Mouse (Mus musculus) cerebellum, adult 11-12 months (tissue): Measurements from ENCODE around the gene Dohh.

Source experiments
- DNase-seq: peaks from one replicate; pipeline ENCODE4 v3.0.0; 2022

The Dohh gene

DNA sequence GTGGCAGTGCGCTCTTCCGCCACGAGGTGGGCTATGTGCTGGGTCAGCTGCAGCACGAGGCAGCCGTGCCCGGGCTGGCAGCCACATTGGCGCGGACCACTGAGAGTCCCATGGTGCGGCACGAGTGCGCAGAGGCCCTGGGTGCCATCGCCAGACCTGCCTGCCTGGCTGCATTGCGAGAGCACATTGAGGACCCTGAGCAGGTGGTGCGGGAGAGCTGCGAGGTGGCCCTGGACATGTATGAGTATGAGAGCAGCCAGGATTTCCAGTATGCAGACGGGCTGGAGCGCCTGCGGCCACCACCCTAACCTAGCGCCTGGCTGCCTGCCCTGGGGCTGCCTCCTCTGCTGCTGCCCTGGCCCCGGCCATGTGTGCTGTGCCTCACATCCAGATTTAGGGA is 3.5 kb downstream of the Dohh start:
- no peak for DNase-seq

DNA sequence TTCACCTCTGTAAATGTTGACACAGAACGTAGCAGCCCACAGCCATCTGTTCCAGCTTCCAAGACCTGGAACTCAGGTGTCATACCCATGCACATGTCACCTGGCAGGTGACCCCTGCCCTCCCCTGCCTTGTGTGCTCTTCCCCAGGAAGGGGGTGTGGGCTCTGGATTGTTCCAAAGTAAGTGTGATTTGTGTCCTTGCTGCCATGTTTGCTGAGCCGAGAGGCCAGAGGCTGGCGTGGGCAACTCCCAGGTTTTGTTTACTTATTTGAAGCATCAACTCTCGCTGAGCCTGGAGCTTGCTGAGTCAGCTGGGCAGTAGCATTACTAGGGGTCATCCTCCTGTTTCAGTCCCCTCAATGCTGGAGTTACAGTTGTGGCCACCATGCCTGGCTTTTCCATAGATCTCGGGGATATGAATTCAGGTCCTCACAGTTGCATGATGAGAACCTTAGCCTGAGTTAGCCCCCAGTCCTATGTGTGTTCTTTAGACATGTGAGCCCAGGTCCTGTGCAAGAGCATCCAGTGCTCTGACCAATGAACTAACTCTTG is 4.4 kb downstream of the Dohh start, which contains the start of gene Gm48552:
Gm48552 (plus strand) TSS at position 501 of the 551 bp plus-strand sequence.
- no peak for DNase-seq

DNA sequence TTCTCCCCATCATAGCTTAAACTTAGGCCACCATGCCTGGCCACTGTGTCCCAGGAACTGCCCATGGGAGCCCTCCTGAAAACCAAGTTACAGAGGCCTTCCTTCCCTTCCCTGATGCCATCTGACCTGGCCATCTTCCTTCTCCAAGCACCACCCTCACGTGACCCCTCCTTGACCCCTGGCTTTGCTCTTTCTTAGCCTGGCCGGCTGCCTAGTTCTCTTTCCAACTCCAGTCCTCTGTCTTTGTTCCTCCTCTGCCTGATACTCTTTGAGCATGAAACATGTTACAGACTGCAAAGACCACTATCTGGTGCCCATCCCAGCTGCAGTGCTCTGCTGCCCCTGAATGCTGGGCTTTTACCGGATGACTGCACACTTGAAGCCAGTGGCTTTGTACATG is 5.1 kb downstream of the Dohh start:
- DNase-seq: no peak

DNA sequence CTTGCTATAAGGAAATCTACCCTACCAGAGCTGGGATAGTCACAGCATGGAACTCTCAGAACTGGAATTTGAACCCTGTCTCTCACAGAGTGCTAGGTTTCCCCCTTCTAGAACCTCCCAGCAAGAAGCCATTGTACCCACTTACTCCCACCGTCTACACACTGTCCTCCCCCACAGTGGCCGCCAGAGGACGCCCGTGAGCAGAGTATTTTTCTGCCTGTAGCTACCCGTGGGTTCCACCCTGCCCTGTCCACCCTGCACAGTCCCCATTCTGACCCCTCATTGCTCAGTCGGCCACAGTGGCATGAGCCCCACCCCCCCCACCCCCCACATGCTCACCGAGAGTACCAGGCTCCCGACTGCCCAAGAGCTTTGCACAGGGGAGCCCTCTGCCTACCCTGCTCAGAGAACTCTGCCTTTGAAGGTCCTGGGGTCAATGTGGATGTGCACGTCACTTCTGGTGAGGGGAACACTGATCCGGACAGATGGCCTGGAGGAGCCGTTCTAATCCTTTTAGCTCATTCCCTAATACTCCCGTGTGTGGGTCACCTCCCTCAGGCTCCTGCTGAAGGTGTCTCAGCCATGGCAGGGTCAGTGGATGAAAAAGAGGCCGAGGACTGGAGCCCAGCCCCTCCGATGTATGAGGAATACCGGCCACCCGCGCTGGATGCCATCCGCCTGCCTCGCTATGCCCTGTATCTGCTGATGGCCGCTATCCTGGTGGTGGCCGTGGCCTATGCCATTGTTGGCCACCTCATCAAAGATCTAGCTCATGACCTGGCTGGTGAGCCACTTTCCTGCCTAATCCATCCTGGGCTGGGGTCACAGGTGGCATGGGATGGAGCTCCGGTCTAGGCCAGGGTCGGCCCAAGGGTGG is 5.8 kb downstream of the Dohh start:
- peak; percentile 70 for DNase-seq

DNA sequence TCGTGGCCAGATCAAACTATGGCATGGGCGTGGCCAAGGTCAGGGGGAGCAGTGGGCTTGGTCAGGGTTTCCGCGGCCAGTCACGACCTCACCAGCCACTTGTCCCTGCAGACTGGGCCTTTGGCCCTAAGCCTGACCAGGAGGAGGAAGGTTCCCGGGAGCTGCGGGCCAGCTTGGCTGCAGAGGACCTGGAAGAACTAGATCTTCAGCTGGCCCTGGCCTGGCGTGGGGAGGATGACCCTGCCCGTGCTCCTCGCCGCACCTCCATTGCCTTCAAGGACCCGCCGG is 6.4 kb downstream of the Dohh start:
- DNase-seq: peak; percentile 55

DNA sequence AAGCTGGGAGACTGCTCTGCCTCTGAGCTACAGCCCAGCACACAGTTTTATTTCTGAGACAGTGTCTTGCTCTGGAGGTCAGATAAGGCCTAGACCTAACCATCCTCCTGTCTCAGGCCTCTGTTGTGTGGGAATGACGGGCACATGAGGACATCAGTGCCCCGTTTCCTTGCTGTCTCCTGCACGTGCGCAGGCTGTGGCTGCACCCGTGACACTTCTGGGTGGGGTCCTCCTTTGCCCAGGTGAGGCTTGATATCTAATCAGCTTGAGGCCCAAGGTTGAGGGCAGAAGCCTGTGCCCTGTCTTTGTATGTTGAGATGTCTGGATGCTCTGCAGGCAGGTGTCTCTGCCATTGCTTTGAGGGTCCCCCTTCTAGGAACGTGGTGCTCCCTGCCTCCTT is 8.0 kb downstream of the Dohh start:
- no peak for DNase-seq

DNA sequence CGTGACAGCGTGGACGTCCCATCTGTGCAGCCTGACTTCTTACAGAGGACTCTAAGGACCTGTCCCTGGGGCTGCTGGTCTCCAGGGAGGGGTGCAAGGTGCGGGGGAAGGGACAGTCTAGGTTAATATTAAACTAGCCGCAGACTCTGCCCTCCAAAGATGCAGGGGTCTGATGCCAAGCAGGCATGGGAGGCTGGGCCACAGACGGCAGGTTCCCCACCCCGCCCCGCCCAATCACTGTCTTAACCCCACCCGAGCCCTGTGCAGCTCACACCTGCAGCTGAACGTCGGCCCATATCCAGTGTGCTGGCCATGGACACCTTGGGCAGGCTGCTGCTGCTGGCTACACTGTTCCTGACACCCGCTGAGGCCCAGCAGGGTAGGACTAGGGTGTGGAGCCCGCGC is 8.6 kb downstream of the Dohh start, which contains the start of gene Smim24:
Smim24 (plus strand) TSS at position 271 of the 405 bp plus-strand sequence.
- no peak for DNase-seq

DNA sequence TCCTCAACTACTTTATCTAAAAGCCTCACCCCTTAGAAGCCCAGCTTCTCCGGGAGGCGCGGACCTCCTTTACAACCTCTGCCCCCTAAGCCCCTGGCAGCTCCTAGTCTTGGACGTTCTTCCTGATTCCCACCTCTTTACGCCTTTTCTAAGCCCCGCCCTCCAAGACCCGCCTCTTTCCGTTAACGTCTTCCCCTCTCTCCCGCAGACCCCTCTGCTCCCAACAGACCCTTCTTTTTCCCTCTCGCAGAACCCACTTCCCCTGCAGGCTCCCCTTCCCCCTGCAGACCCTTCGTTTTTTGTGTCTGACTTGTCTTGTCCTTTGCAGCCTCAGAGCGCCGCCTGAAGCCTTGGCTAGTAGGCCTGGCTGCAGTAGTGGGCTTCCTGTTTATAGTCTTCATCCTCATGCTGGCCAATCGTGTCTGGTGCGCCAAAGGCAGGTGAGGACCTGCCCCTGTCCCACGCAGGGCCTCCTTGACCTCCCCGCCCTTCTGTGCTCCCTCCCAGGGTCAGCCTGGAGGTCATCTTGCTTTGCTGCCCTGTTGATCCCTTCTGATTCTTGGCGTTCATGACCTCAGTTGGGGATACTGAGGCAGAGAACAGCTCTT is 9.3 kb downstream of the Dohh start:
- DNase-seq: no peak

DNA sequence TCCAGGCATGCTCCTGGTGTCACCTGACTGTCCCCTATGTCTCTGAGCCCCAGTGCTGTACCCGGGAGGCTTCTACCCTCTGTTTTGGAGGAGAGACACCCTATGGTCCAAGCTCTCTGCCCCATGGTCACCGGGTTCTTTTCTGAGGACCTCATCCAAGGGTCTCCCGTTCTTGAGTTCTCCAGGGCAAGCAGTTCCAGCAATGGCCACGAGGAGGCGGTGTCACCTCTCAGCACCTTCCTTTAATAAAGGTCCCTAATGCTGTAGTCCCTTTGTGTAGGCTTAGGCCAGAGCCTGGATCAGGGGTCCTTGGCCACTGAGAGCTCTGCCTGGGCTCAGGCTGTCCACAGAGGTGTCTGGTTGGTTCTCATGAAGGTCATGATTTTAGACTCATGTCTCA is 10.9 kb downstream of the Dohh start:
- DNase-seq: peak; percentile 70

DNA sequence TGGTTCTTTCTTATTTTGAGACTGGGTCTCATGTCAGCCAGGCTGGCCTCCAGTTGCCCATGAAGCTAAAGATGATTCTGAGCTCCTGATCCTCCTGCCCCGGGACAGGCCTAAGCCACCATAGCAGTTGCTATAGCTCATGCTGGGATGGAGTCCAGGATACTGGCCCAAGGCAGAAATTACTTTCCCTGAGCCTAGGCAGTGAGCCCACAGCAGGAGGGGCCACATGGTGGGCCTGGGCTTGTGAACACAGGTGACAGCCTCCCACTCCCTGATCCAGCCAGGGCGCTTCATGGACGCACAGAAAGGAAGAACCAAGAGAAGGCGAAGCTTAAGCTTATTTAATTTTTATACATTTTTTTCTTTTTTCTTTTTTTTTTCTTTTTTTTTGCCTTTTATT is 11.6 kb downstream of the Dohh start:
- DNase-seq: no peak

DNA sequence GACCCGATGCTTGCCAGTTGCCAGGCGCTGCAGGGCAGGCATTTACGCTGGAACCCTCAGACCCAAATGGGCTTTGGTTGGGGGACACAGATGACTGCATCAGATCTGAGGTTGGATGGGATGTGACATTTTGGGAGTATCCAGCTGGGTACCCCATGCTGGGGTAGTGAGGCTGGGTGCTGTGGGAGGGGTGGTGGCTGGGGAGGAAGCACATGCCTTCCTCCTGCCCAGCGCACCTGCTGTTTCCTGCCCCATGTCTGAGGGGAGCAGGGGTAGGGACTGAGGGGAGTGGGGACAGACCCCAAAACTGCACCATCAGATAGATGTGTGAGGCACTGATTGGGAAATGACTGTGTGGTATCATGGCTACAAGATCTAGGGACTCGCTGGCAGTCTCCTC is 12.5 kb downstream of the Dohh start:
- DNase-seq: no peak

DNA sequence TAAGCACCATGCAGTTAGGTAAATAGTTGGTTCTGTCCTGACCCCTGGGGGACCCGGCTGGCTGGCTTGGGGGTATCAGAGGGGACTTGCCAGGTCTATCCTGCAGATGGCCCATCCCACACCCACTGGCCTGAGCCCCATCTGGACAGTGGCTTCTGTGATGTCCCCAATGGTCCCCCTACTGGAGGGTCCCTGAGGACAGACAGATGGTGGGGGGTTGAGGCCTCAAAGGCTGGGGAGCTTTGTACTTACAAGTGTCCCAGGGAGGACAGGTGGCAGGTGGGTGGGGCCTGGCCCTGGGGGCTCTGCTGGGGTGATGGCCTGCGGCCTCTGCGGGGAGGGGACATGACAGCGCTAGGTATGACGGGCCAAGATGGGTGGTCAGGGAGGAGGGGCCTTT is 15.1 kb downstream of the Dohh start:
- DNase-seq: peak; percentile 76

DNA sequence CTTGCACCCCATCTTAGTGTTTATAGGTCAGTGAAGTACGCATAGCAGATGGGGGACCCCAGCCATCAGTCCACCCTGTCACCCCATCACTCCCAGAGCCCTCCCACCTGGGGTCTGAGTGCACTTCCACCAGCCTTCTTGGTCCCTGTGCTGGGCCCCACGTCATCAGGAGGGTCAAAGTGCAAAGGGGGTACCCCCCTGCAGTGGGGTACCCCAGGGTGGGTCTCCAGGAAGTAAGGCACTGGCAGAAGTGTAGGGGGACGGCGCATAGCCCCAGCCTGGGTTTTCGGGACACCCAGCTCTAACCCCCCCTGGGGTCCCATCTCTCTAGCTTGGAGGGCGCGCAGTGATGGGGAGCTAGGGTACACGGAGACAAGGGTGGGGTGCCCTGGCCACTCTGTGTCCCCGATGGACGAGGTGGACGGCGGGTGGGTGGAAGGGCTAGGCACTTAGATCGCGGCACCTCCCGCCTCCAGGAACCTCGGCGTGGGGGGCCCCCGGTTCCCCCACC is 15.6 kb downstream of the Dohh start:
- peak; percentile 74 for DNase-seq

DNA sequence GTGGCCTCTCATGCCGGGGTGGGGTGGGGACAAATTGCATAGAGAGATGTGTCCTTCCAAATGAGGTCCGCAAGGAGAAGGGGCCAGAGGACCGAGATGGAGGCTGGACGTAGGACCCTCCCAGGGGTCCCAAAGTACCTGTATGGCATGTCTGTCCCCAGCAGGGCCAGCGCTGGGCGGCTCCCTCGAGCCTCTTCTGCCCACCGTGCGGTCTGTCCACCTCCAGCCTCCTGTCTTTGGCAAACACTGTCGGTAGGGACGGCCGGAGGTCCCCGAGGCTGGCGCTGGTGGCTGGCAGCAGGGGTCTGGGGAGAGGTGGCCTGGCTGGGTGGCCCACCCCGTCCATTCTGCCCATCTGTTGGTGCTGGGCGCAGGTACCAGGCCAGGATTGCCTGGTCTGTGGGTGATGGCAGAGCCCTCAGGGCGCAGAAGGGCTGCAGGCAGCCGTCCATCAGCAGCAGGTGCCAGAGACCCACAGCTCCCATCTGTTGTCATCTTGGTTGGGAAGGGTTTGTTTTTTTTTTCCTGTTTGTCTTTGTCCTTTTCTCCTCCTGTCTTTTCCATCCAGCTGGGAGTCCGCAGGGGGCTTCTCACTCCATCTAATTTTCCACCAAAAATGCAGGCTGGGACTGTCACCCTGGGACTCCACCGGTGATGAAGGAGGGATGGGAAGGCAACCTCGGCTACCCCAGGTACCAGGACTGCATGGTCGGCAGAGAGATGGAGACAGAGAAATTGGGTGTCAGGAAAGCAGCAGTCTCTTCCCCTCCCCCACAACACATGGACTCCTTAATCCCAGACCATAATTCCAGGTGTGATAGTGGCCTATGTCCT is 16.4 kb downstream of the Dohh start:
- DNase-seq: peak; percentile 95

DNA sequence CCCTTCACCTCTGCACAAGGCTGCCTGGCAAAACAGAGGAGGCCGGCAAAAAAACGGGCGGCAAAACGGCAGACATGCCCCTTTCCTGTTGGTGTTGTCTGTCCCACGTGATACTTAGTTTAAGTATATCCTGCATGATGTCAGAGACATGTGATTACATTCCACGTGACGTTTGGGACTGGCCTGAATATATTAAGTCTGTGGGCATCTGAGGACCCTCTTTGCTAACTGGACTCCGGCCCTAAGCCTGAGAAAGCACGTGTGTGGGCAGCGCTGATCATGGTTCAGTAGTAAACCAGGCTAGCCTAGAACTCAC is 16.9 kb downstream of the Dohh start:
- DNase-seq: no peak

DNA sequence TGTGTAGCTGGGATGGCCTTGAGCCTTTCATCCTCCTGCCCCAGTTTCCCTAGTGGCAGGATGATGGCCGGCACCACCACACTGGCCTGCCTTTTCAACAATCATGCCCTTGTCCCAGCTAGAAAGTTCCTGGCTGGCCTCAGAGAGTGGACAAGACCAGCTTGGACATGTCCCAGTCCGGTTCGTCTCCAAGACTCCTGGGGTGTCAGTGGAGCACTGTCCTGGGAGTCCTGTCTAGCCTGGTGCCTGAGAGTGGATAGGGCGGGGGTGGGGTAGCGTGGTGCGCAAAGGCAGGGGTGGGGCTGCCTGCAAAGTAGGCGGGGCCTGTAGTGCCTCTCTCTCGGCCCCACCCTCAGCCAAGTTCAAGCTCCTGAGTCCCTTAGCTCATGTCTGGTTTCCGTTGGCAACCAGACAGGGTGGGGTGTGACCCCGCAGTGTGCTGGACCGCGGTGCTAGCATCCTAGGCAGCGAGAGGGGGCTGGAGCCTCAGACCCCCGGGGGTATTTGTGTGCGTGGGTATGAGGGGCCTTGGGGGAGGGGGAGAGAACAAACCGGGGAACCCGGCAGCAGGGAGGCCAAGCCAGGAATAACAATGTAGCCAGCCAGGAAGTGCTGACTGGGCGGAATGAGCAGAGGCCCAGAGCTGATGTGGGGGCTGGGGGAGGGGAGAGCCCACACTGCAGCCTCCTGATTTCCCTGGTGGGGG is 17.4 kb downstream of the Dohh start:
- DNase-seq: peak; percentile 78

DNA sequence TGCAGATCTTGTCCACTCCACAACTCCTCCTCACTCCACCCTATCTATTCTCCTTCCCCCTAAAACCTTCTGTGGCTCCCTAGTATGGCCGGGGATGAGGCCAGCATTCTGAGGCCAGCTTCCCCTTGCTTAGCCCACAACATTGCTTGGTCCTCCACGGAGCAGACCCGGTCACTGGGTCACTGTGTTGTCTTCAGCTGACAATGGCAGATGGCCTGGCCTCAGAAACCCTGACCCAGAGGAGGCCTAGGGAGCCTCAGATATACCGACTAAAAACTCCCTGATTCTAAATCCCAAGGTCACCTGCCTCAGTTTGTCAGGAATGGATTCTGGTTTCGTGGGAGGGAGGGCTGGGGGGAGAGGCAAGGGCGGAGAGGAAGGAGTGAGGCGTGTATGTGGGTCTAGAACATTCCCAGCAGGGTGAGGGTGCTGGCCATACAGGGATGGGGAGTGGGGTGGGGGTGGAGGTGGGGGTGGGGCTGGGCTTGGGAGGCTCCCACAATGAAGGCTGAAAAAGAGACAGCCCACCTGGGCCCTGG is 18.1 kb downstream of the Dohh start:
- DNase-seq: no peak

DNA sequence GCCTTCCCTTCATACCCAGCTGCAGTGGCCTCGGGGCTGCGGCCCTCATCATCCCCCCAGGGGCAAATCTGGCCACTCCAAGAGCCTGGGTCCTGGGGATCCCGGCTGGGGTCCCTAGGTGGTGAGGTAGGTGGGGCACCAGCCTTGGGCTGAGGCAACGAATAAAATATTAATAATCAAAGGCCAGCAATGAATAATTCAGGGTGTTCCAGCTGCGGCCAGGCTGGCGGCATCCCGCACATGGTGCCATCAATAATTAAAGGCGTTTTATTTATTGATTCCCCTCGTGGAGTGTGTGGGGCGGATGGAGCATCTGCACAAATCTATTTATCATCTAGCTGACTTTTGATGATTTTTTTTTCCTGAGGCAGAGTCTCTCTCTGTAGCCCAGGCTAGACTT is 19.3 kb downstream of the Dohh start:
- no peak for DNase-seq

DNA sequence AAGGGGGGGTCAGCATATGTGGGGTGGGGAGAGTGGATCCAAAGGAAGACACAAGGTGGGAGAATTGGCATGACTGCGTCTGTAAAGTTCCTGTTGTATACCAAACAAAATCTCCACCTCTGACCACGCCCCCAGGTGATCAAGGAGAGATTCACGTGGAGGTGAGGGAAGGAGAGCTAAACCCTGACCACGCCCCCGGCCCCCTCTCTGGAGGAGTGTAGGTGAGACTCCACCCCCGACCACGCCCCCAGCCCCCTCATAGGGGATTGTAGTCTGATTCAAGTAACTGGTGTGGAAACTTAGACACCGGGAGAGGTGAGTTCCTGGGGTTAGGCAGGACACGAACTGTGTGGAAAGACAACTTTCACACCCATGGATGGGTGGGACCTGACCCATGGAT is 19.9 kb downstream of the Dohh start:
- DNase-seq: no peak

DNA sequence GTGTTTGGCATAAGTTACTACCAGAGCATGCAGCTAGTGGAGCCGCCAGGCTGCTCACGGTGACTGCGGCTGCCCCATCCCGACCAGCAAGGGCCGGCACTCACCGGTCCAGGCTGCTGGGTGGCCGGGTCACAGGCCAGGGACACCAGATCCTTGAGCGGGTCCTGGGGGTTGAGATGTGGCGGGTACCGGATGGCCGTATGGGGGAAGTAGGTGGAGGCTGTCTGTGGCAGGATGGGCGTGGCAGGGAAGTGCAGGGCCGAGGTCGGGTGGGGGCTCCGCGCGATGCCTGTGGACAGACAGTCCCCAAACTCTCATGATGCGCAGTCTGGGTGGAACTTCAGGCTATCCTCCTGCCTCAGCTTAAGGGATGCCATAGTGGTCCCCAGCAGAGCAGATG is 20.5 kb downstream of the Dohh start:
- no peak for DNase-seq

DNA sequence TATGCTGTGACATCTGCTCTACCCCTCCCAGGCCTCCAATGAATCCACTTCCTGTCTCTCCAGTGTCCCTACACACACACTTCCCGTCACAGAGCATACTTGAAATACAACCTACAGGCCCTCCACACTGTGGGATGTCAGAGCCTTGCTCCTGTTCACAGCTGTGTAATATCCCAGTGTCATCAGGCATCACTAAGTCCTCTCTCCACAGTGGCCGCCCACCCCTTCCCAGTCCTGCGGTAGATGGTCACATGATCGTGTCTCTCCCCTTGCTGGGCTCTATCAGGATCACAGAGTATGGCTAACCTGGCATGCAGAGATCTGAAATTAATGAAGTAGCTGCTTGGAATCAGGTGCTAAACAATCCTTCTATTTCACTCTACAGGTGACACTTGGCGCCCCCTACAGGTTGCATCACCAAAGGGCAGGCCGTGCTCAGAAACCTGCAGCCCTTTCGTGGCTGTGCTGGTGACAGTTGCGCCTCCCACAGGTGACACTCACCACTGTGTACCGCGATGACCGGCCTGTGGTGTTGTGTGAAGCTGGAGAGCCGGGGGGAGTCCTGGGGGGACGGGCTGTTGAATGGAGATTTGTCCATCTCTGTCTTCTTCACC is 21.5 kb downstream of the Dohh start:
- peak; percentile 83 for DNase-seq
